Mouse (Mus musculus) heart, postnatal 0 days (tissue): ENCODE measurements around the gene Gbf1. TPM values are rescaled to one million over a fixed set of nuclear protein-coding genes. Genes with fewer than 3 reads are reported as not detected.

ENCODE experiments used
- ATAC-seq: fragments of 200-750 bp; cut with Nextera tagmentation; 2 replicates; pipeline ENCODE4 v1.8.0; 2017; ENCODE audit warnings: low read depth, moderate number of reproducible peaks, moderate library complexity; ENCODE audit not compliant: insufficient read depth
- DNase-seq: peaks from one replicate; pipeline ENCODE4 v3.0.0-alpha.2; 2016; ENCODE audit warnings: low spot score
- H3K27ac ChIP-seq: fragments of 300-500 bp; sonication (generic); 2 replicates; pipeline ENCODE4 v1.5.1; 2014; ENCODE audit warnings: low read depth, mild to moderate bottlenecking
- H3K27me3 ChIP-seq: fragments of 300-500 bp; sonication (generic); 2 replicates; pipeline ENCODE4 v1.6.1; 2014; ENCODE audit warnings: low read length, mixed read lengths; ENCODE audit not compliant: control insufficient read depth, insufficient read depth
- H3K36me3 ChIP-seq: fragments of 300-500 bp; sonication (generic); replicated peaks from 2 replicates; pipeline ENCODE4 v1.6.1; 2014; ENCODE audit warnings: low read length, mixed read lengths; ENCODE audit not compliant: control insufficient read depth, insufficient read depth
- H3K4me1 ChIP-seq: fragments of 300-500 bp; sonication (generic); 2 replicates; pipeline ENCODE4 v1.6.1; 2014; ENCODE audit warnings: antibody characterized with exemption; ENCODE audit not compliant: control insufficient read depth, insufficient read depth
- H3K4me2 ChIP-seq: fragments of 300-500 bp; sonication (generic); 2 replicates; pipeline ENCODE4 v1.6.1; 2014; ENCODE audit warnings: low read depth, mild to moderate bottlenecking, low read length, moderate library complexity
- H3K4me3 ChIP-seq: fragments of 300-500 bp; sonication (generic); 2 replicates; pipeline ENCODE4 v1.5.1; 2014; ENCODE audit warnings: low read depth, low read length
- H3K9ac ChIP-seq: fragments of 300-500 bp; sonication (generic); replicated peaks from 2 replicates; pipeline ENCODE4 v1.6.1; 2014; ENCODE audit warnings: low read depth, low read length, mixed read lengths
- H3K9me3 ChIP-seq: fragments of 300-500 bp; sonication (generic); replicated peaks from 2 replicates; pipeline ENCODE4 v1.6.1; 2016; ENCODE audit warnings: low read length; ENCODE audit not compliant: control insufficient read depth
- CTCF ChIP-seq: IDR thresholded peaks from 2 replicates; pipeline ENCODE4 v1.5.1; 2016; ENCODE audit warnings: antibody characterized with exemption, control low read depth, low read depth
- EP300 ChIP-seq: IDR thresholded peaks from 2 replicates; pipeline ENCODE4 v1.6.1; 2016; ENCODE audit warnings: antibody characterized with exemption, low read depth
- WGBS: fragments of 180-500 bp; shearing (Covaris S2); extraction: QIAGEN DNeasy Blood & Tissue Kit; methylation state at CpG from one replicate; pipeline ENCODE4 v1.1.7; 2014; 5-methylcytosine and 5-hydroxymethylcytosine counted together
- polyA plus RNA-seq: library from polyadenylated mRNA; unstranded; fragments of >200 nt; fragmentation: Nextera tagmentation; extraction: Ambion mirVana; gene quantifications from 2 replicates; pipeline ENCODE4 v1.2.1, GENCODE M21; 2015
- total RNA-seq: library from RNA; depleted of rRNA; stranded (reverse); fragments of >200 nt; gene quantifications from 2 replicates; pipeline ENCODE4 v1.2.3, GENCODE M21; 2014; ENCODE audit warnings: low replicate concordance

Gene Gbf1
- total and polyA plus RNA-seq, 2 experiments from 2014 or later: 27.5 to 39.7 TPM

DNA sequence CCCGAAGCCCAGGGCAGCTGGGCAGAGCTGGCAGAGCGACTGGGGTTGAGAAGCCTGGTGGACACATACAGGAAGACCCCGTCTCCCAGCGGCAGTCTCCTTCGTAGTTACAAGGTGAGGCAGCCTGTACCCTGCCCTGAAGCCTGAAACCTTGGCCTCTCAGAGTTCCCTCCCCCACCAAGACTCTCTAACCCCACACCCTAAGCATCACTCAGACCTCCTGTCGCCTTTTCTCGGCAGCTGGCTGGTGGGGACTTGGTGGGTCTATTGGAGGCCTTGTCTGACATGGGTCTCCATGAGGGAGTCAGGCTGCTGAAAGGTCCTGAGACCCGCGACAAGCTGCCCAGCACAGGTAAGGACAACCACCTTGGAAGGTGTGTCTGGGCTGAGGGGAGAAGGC is 159.0 kb downstream of the Gbf1 start:
- peaks cover 36% of the 10 kb centered on the region for H3K27me3 ChIP-seq

GRCm38 (mm10) chr19:46312566-46312965 is 160.3 kb downstream of the Gbf1 start:
- H3K27ac ChIP-seq: no peak overlapping the region
- 90% methylated on average over 21 of the region's 21 CpGs for WGBS
- H3K9ac ChIP-seq: no peak overlapping the region
- TF ChIP-seq EP300 (no peak), CTCF (no peak)
- no peaks in the 10 kb centered on the region for H3K9me3 ChIP-seq
- H3K4me2 ChIP-seq: no peak overlapping the region
- DNase-seq (no peak), ATAC-seq (no peak)
- H3K4me3 ChIP-seq: no peak overlapping the region
- peaks cover 34% of the 10 kb centered on the region for H3K36me3 ChIP-seq
- peaks cover 48% of the 10 kb centered on the region for H3K27me3 ChIP-seq
- no peaks in the 10 kb centered on the region for H3K4me1 ChIP-seq

More for the DNA sequence above, 159.0 kb downstream of the Gbf1 start:
- no peak for DNase-seq
- 87% methylated on average over 9 of the region's 9 CpGs for WGBS
- no peak for ATAC-seq
- H3K9ac ChIP-seq: no peak overlapping the region
- peaks cover 1% of the 10 kb centered on the region; the same call in 1 of the 2 replicates for H3K4me1 ChIP-seq
- no peak overlapping the region for H3K4me2 ChIP-seq
- peaks cover 43% of the 10 kb centered on the region for H3K36me3 ChIP-seq
- no peak overlapping the region for H3K27ac ChIP-seq
- TF ChIP-seq CTCF: no peak
- no peaks in the 10 kb centered on the region for H3K9me3 ChIP-seq
- no peak overlapping the region for H3K4me3 ChIP-seq

DNA sequence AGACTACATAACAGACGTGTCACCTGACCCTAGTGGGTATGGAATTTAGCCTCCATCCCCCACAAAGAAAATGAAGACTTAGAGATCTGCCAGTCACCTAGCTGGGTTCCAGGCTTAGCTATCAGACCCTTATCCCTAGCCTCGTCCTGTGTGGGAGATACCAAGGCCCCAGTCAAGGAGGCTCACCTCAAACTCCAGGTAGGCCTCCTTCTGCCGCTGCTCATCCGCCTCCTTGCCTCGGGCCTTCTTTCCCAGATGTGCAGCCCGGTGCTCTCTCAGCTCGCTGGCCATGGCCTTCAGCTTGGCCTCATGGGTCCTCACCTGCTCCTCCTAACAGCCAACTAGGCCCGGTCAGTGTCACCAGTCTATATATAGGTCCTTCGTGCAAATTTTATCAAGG is 160.8 kb downstream of the Gbf1 start:
- H3K27me3 ChIP-seq: peaks cover 53% of the 10 kb centered on the region
- H3K4me3 ChIP-seq: no peak overlapping the region
- H3K36me3 ChIP-seq: peaks cover 28% of the 10 kb centered on the region
- TF ChIP-seq EP300 (no peak), CTCF (no peak)
- H3K4me2 ChIP-seq: no peak overlapping the region
- no peaks in the 10 kb centered on the region for H3K9me3 ChIP-seq
- H3K27ac ChIP-seq: no peak overlapping the region
- WGBS: 83% methylated on average over 9 of the region's 9 CpGs
- no peaks in the 10 kb centered on the region for H3K4me1 ChIP-seq
- no peak for DNase-seq
- no peak for ATAC-seq
- no peak overlapping the region for H3K9ac ChIP-seq

DNA sequence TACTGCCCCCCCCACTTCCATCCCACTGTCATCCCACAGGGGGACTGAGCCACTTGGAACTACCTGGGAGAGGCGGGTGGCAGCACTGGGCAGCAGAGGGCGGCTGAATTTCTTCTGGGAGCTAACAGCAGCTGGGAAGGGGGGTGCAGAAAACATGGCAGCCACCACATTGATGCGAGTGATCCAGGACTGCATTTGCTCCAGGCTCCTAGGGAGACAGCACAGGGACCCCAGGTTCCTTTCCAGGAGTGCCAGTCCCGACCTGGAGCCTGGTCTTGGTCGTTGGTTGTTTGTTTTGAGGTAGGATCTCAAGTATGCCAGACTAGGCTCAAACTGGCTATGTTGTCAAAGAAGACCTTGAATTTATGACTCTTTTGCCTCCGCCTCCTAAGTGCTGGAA is 161.3 kb downstream of the Gbf1 start:
- Histone ChIP-seq H3K27me3 (peaks cover 58% of the 10 kb centered on the region), H3K9ac (no peak overlapping the region), H3K4me1 (no peaks in the 10 kb centered on the region), H3K27ac (no peak overlapping the region), H3K4me3 (no peak overlapping the region), H3K36me3 (peaks cover 28% of the 10 kb centered on the region), H3K9me3 (no peaks in the 10 kb centered on the region), H3K4me2 (no peak overlapping the region)
- TF ChIP-seq EP300 (no peak), CTCF (no peak)
- WGBS: 72% methylated on average over 6 of the region's 6 CpGs
- no peak for ATAC-seq
- DNase-seq: no peak

DNA sequence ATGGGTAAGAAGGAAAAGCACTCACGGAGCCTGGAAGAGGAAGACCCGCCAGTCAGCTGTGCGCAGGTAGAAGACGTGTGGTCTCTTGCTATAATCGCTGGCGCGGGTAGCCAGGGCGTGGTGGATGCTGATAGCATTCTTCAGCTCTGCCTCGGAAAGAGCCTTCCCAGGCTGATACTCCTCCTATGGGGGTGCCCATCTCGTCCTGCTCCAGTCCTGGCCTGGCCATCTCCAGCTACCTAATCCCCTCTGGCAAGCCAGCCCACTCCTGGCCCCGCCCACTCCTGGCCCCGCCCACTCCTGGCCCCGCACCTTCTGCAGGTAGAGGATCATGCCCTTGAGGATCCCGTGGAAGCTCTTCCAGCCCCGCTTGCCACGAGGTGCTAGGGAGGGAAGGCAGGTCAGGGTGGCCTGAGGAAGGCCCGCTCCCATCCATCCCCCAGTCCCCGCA is 161.9 kb downstream of the Gbf1 start:
- H3K27ac ChIP-seq: no peak overlapping the region
- peaks cover 64% of the 10 kb centered on the region for H3K27me3 ChIP-seq
- no peak overlapping the region for H3K4me3 ChIP-seq
- 21% methylated on average over 16 of the region's 18 CpGs for WGBS
- DNase-seq (no peak), ATAC-seq (no peak)
- no peaks in the 10 kb centered on the region for H3K9me3 ChIP-seq
- H3K36me3 ChIP-seq: peaks cover 28% of the 10 kb centered on the region
- no peak overlapping the region for H3K4me2 ChIP-seq
- no peak for TF ChIP-seq EP300
- TF ChIP-seq CTCF: no peak
- no peak overlapping the region for H3K9ac ChIP-seq
- H3K4me1 ChIP-seq: no peaks in the 10 kb centered on the region
